Mouse (Mus musculus) neural tube, embryonic 13.5 days (tissue): ENCODE measurements around the gene Kif2a. TPM values are rescaled to one million over a fixed set of nuclear protein-coding genes. Genes with fewer than 3 reads are reported as not detected.
A peak's percentile ranks its signal among the peaks of the same experiment; 100 is the strongest.

Source experiments
- ATAC-seq: fragments of 200-750 bp; cut with Nextera tagmentation; 2 replicates; pipeline ENCODE4 v1.8.0; 2017; ENCODE audit warnings: low read depth, mild to moderate bottlenecking, moderate TSS enrichment, moderate library complexity
- H3K27ac ChIP-seq: fragments of 300-500 bp; sonication (generic); replicated peaks from 2 replicates; pipeline ENCODE4 v1.5.1; 2015; ENCODE audit warnings: moderate library complexity, mild to moderate bottlenecking, inconsistent platforms
- H3K27me3 ChIP-seq: fragments of 300-500 bp; sonication (generic); 2 replicates; pipeline ENCODE4 v1.6.1; 2015; ENCODE audit warnings: mild to moderate bottlenecking, inconsistent platforms
- H3K36me3 ChIP-seq: fragments of 300-500 bp; sonication (generic); 2 replicates; pipeline ENCODE4 v1.6.1; 2015; ENCODE audit warnings: mild to moderate bottlenecking, inconsistent platforms
- H3K4me1 ChIP-seq: fragments of 300-500 bp; sonication (generic); replicated peaks from 2 replicates; pipeline ENCODE4 v1.6.1; 2015; ENCODE audit warnings: inconsistent platforms
- H3K4me2 ChIP-seq: fragments of 300-500 bp; sonication (generic); 2 replicates; pipeline ENCODE4 v1.6.1; 2015; ENCODE audit warnings: inconsistent platforms, mild to moderate bottlenecking, moderate library complexity
- H3K4me3 ChIP-seq: fragments of 300-500 bp; sonication (generic); 2 replicates; pipeline ENCODE4 v1.5.1; 2015; ENCODE audit warnings: mild to moderate bottlenecking, inconsistent platforms
- H3K9ac ChIP-seq: fragments of 300-500 bp; sonication (generic); 2 replicates; pipeline ENCODE4 v1.6.1; 2015; ENCODE audit warnings: moderate library complexity, mild to moderate bottlenecking, inconsistent platforms
- H3K9me3 ChIP-seq: fragments of 300-500 bp; sonication (generic); 2 replicates; pipeline ENCODE4 v1.6.1; 2016; ENCODE audit warnings: inconsistent platforms
- WGBS: fragments of 180-500 bp; shearing (Covaris S2); methylation state at CpG from one replicate; pipeline ENCODE4 v1.1.7; 2015; 5-methylcytosine and 5-hydroxymethylcytosine counted together
- polyA plus RNA-seq: library from polyadenylated mRNA; unstranded; fragments of >200 nt; fragmentation: Nextera tagmentation; extraction: Ambion mirVana; gene quantifications from 2 replicates; pipeline ENCODE4 v1.2.1, GENCODE M21; 2015

Kif2a gene
- polyA plus RNA-seq, result 45.0 and 57.3 TPM in 2 replicates

DNA sequence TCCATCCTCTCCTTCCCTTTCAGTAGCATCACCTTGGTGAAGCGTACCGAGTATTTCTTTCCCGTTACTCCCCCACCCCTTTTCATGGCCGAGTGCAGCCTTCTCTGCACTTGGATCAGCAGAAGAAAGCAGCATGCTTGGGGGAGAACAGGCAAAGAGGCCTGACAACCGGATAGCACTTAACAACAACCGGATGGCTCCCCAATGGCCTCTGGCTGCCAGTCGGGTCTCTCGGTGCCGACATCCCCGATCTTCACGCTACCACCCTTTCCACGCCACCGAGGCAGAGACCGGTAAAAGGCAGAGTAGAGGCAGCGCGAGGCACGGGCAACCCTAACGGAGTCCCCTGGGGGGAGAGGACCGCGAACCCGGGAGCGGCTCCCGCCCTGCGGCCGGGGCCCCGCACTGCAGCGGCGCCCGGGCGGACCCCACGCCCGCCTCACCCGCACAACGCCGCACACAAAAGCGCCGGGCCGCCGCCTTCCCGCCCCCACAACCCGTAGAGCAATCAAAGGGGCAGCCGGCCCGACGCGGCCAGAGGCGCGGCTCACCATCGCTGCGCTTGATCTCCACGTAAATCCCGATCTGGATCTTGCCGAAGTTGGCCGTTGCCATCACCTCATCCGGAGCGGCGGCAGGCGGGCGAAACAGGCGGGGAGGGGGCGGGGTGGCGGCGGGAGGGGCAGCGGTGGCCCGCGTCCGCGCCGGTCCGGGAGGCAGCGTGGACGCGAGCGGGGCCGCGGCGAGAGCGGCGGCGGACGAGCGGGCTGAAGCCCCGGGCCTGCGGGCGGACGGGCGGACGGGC is at the start of gene Kif2a:
TSS of gene Kif2a (minus strand) at position 666 of the 805 bp plus-strand sequence.
- WGBS, result under 1% methylated on average over 79 of the region's 87 CpGs
- peak within 1 kb of the TSS; percentile 96 for H3K9ac ChIP-seq
- peak within 1 kb of the TSS; percentile 73 for H3K4me2 ChIP-seq
- peak within 1 kb of the TSS; percentile 74 for H3K4me3 ChIP-seq
- peak; percentile 72 for ATAC-seq
- no peaks in the 10 kb centered on the region for H3K36me3 ChIP-seq
- H3K9me3 ChIP-seq, result no peaks in the 10 kb centered on the region
- no peaks in the 10 kb centered on the region for H3K27me3 ChIP-seq
- H3K4me1 ChIP-seq, result peaks cover 38% of the 10 kb centered on the region
- peak within 1 kb of the TSS; percentile 99 for H3K27ac ChIP-seq

DNA sequence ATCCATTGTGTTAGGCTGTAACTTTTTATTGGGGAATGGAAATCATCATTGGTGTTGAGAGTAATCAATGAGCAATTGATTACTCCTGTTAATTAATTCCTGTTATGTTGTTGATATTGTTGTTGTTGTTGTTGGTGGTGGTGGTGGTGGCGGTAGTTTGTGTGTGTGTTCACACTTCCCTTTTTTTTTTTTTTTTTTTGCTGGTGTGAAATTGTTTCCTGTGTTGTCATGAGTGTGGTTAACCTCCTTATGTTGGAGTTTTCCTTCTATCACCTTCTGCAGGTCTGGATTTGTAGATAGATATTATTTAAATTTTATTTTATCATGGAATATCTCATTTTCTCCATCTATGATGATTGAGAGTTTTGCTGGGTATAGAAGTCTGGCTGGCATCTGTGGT is 47.1 kb upstream of the Kif2a start:
- H3K27me3 ChIP-seq, result no peaks in the 10 kb centered on the region
- ATAC-seq, result no peak
- peaks cover 16% of the 10 kb centered on the region for H3K4me1 ChIP-seq
- no peaks in the 10 kb centered on the region for H3K9me3 ChIP-seq
- no peaks in the 10 kb centered on the region for H3K36me3 ChIP-seq
- no peak overlapping the region for H3K4me2 ChIP-seq
- no peak overlapping the region for H3K4me3 ChIP-seq
- no peak overlapping the region for H3K9ac ChIP-seq
- WGBS, result 100% methylated on average over 1 of the region's 1 CpGs
- no peak overlapping the region for H3K27ac ChIP-seq

DNA sequence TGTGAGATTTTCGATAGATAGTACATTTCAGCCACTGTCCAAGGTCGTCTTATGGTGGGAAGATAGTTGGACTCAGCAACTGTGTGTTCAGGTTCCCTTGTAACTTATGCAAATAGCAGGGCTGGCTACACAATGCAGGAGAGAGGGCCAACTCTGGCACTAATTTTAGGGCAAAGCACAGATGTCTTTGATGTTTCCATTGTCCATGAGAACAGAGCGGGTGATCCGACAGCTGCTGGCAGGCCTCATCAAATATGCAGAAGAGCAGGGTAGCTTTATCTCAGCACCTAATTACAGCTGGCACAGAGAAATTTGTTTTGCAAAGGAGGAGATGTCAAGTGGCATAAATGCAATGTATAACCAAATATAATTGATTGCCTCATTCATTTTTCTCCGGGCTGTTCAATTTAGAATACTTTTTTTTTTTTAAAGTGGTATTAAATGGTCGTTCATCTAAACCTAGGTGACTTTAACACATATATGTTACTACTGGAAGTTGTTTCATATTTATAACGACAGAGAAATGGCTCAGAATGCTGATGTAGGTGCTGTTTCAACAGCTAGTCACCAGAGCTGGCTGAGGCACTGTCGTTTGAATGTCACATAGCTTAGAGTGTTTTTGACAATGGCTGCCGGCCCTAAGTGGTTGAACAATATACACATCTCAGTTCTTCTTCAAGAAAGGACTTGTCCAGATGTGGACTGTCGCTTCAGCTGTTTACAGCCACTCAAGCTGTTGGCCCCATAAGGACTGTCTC is 43.4 kb upstream of the Kif2a start:
- Histone ChIP-seq H3K4me1 (no peaks in the 10 kb centered on the region), H3K4me2 (no peak overlapping the region), H3K9ac (no peak overlapping the region), H3K4me3 (no peak overlapping the region), H3K27ac (no peak overlapping the region), H3K9me3 (no peaks in the 10 kb centered on the region), H3K27me3 (no peaks in the 10 kb centered on the region), H3K36me3 (no peaks in the 10 kb centered on the region)
- ATAC-seq, result peak; percentile 43
- WGBS, result 57% methylated on average over 10 of the region's 10 CpGs

DNA sequence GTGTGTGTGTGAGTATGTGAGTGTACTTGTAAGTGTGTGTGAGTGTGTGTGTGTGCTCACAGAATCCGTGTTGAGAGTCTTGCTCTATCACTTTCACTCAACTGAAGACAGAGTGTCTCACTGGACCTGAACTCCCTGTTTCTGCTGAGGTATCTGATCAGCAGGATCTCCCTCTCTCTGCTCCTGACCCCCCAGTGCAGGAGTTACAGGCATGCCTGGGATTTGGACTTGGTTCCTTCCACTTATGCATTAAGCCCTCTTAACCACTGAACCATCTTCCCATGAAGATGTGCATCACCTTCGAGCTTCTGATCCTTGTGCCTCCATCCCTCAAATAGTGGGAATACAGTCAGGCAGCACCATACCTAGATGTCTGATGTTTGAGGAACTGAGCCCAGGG is 42.3 kb upstream of the Kif2a start:
- Histone ChIP-seq H3K9ac (no peak overlapping the region), H3K4me2 (no peak overlapping the region), H3K27me3 (no peaks in the 10 kb centered on the region), H3K4me1 (no peaks in the 10 kb centered on the region), H3K36me3 (no peaks in the 10 kb centered on the region), H3K27ac (no peak overlapping the region), H3K9me3 (no peaks in the 10 kb centered on the region), H3K4me3 (no peak overlapping the region)
- WGBS, result 83% methylated on average over 2 of the region's 2 CpGs
- ATAC-seq, result no peak

DNA sequence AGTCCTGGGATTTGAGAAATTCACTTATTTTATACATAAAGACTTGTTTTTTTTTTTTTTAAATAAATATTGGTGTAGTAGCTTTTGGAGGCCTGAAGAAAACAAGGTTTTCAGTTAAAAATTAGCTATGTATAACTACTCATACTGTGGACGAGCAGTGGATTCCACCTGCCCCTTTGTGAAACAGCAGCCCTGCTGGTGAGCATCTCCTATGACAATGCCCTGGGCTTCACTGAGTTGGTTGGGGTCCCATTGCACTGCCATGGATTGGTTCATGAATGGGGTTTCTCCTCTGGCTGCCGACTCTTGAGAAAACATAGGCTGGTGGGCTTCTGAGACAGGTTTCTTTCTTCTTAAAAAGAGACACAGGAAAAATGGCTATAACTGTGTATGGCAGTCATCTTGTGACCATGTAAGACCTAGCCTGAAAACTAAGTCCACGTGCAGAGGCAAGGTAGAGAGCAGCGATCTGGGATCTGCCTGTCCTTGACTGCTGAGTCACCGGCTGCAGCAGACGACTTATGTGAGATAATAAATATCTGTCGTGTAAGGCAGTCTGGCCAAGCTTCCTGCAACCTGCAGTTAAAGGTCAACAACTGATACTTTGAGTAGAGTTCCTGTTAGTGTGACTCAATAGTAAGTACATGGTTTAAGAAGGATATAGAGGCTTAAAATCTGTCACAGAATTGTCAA is 41.3 kb upstream of the Kif2a start:
- H3K4me3 ChIP-seq, result no peak overlapping the region
- H3K27ac ChIP-seq, result no peak overlapping the region
- H3K4me1 ChIP-seq, result no peaks in the 10 kb centered on the region
- no peaks in the 10 kb centered on the region for H3K27me3 ChIP-seq
- no peak overlapping the region for H3K9ac ChIP-seq
- no peaks in the 10 kb centered on the region for H3K9me3 ChIP-seq
- no peaks in the 10 kb centered on the region for H3K36me3 ChIP-seq
- no peak for ATAC-seq
- no peak overlapping the region for H3K4me2 ChIP-seq
- WGBS, result 74% methylated on average over 7 of the region's 7 CpGs

DNA sequence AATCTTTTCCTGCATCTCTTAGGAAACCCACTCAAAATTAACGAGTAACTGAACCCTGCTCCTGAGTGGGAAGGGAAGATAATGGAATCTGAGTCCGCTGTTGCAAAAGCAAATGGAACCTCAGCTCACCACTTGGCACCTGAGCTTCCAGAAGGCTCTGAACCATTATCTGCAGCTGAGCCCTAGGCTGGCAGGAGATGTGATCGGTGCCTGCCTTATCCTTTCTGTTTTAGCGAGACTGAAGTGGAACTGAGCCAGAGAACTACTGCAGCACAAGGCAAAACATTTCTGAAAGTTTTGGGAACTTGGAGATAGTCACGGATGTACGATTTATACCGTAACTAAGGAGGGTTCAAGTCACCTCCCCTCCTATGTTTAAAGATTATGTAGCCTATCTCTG is 38.2 kb upstream of the Kif2a start:
- no peak overlapping the region for H3K27ac ChIP-seq
- no peak overlapping the region for H3K4me3 ChIP-seq
- WGBS, result 83% methylated on average over 7 of the region's 7 CpGs
- ATAC-seq, result no peak
- no peaks in the 10 kb centered on the region for H3K36me3 ChIP-seq
- H3K4me2 ChIP-seq, result no peak overlapping the region
- H3K4me1 ChIP-seq, result no peaks in the 10 kb centered on the region
- H3K9me3 ChIP-seq, result no peaks in the 10 kb centered on the region
- no peak overlapping the region for H3K9ac ChIP-seq
- no peaks in the 10 kb centered on the region for H3K27me3 ChIP-seq

DNA sequence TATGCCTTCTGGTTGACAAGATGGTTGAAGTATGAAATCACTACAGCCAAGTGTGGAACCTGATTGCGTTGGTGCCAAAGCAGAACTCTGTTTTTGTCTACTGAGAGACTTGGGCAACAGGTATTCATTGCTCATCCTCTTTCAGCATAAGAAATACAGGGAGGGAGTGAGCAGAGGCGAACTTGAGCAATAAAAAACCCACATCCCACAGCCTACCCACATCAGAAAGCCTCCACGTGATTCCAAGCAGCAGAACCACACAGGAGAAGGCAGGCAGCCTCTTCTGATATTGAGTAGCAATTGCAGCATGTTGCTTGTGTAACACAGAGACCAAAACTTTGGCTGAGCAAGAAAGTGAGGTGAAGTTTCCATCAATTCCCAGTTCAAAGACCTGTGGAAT is 37.5 kb upstream of the Kif2a start:
- H3K4me3 ChIP-seq, result no peak overlapping the region
- ATAC-seq, result no peak
- no peak overlapping the region for H3K4me2 ChIP-seq
- H3K4me1 ChIP-seq, result no peaks in the 10 kb centered on the region
- H3K9me3 ChIP-seq, result no peaks in the 10 kb centered on the region
- no peaks in the 10 kb centered on the region for H3K36me3 ChIP-seq
- WGBS, result 81% methylated on average over 3 of the region's 3 CpGs
- no peak overlapping the region for H3K9ac ChIP-seq
- no peaks in the 10 kb centered on the region for H3K27me3 ChIP-seq
- H3K27ac ChIP-seq, result no peak overlapping the region

DNA sequence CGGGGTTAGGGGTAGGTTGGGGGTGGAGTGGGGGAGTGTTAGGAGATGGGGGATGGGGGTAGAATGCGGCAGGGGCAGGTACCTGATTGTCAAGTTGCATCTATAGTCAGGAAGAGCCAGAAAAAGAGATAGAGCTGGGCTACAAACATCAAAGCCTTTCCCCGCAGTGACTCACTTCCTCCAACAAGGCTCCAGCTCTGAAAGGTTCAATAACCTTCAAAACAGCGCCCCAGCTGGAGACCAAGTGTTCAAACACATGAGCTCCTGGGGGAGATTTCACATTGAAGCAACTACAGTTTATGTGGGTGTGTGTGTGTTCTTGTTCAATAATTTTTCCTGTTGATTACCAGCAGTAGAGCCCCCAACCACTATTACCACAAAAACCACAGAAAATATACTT is 34.4 kb upstream of the Kif2a start:
- Histone ChIP-seq H3K4me1 (no peaks in the 10 kb centered on the region), H3K36me3 (no peaks in the 10 kb centered on the region), H3K27ac (no peak overlapping the region), H3K4me2 (no peak overlapping the region), H3K4me3 (no peak overlapping the region), H3K27me3 (no peaks in the 10 kb centered on the region), H3K9me3 (no peaks in the 10 kb centered on the region), H3K9ac (no peak overlapping the region)
- WGBS, result 37% methylated on average over 4 of the region's 4 CpGs
- ATAC-seq, result no peak

DNA sequence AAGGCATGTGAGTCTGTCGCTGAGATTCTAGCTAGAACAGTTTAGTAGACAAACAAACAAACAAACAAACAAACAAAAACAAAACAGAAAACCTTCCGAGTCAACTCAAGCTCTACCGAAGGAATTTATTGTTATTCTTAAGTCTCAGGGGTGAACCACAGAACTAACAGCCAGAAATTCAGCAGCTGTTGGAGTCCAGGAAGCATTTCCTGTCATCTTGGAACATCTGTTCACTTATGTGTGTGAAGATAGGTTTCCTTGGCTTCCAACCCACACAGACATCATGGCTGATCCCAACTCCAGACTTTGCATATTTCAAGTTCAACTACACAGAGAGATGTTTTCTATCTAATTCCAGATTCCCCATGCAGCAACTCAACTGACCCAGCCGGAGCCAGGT is 32.6 kb upstream of the Kif2a start:
- H3K9ac ChIP-seq, result no peak overlapping the region
- no peaks in the 10 kb centered on the region for H3K9me3 ChIP-seq
- ATAC-seq, result no peak
- no peaks in the 10 kb centered on the region for H3K4me1 ChIP-seq
- no peaks in the 10 kb centered on the region for H3K27me3 ChIP-seq
- H3K4me3 ChIP-seq, result no peak overlapping the region
- no peak overlapping the region for H3K4me2 ChIP-seq
- H3K27ac ChIP-seq, result no peak overlapping the region
- 78% methylated on average over 4 of the region's 4 CpGs for WGBS
- no peaks in the 10 kb centered on the region for H3K36me3 ChIP-seq

DNA sequence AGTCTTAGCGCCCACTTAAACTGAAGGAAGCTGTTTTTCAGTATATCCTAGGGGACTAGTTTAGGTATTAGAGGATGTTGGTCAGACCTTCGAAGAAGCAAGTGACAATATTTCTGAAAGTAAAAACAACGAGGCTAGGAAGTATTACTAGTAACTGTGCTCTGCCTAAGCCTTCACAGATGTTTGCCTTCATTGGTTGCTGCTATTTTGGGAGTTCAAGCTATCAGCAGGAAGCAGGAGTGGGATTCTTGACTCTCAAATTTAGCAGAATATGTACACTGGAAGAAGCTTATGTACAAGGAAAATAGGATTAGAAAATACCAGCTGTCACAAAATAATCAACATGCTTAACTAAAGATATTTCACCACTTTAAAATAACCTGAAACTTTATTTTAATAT is 29.4 kb upstream of the Kif2a start:
- Histone ChIP-seq H3K9me3 (peaks cover 6% of the 10 kb centered on the region; the same call in 1 of the 2 replicates), H3K4me3 (no peak overlapping the region), H3K4me2 (no peak overlapping the region), H3K27me3 (no peaks in the 10 kb centered on the region), H3K4me1 (no peaks in the 10 kb centered on the region), H3K27ac (no peak overlapping the region), H3K36me3 (no peaks in the 10 kb centered on the region), H3K9ac (no peak overlapping the region)
- 82% methylated on average over 3 of the region's 3 CpGs for WGBS
- no peak for ATAC-seq

DNA sequence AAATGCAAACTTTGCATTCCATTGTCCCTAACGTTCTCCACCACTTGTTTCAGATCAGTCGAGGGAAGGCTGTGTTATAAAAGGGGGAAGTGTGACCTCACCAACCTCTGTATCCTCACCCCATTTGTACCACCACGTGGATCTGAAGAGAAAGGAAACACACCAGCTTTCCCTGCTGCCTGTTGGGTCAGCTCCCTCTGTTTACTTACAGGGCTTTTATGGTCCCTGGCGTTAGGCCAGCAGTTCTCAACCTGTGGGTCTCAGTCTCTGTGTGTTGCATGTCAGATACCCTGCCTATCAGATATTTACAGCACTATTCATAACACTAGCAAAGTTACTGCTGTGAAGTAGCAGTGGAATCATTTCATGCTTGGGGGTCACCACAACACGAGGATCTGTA is 22.3 kb upstream of the Kif2a start:
- no peak for ATAC-seq
- WGBS, result 24% methylated on average over 5 of the region's 5 CpGs
- no peak overlapping the region for H3K4me2 ChIP-seq

DNA sequence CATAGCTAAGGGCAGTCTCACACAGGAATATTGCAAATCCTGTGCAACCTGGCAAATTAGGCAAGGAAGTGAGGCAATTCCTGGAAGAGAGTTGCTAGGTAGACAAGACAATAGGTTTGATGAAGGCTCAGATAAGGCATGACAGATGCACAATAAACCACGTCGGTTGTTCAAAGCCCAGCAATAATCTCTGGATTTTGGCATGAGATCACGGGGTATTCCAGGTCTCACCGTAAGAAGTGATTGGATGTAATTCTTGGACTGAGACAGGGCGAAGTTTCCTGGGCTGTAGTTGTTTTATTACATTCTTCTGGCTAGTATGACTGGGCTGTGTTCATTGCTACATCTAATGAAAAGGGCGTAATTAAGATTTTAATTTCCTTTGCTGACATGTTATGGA is 20.6 kb upstream of the Kif2a start:
- no peak overlapping the region for H3K9ac ChIP-seq
- H3K4me3 ChIP-seq, result no peak overlapping the region
- H3K27me3 ChIP-seq, result no peaks in the 10 kb centered on the region
- peaks cover 6% of the 10 kb centered on the region; the same call in 1 of the 2 replicates for H3K9me3 ChIP-seq
- WGBS, result 86% methylated on average over 6 of the region's 6 CpGs
- no peak overlapping the region for H3K4me2 ChIP-seq
- 0 out of 2 replicates have a peak, but pooled peaks cover 4% of the 10 kb centered on the region for H3K4me1 ChIP-seq
- no peaks in the 10 kb centered on the region for H3K36me3 ChIP-seq
- H3K27ac ChIP-seq, result no peak overlapping the region
- no peak for ATAC-seq

More for the DNA sequence above, 22.3 kb upstream of the Kif2a start:
- 0 out of 2 replicates have a peak, but pooled peaks cover 4% of the 10 kb centered on the region for H3K4me1 ChIP-seq
- H3K27me3 ChIP-seq, result no peaks in the 10 kb centered on the region
- H3K27ac ChIP-seq, result no peak overlapping the region
- no peak overlapping the region for H3K9ac ChIP-seq
- H3K4me3 ChIP-seq, result no peak overlapping the region
- peaks cover 6% of the 10 kb centered on the region; the same call in 1 of the 2 replicates for H3K9me3 ChIP-seq
- no peaks in the 10 kb centered on the region for H3K36me3 ChIP-seq
